Mouse (Mus musculus) T-helper 1 cell (primary cell): ENCODE measurements around the gene Adamtsl1.

ENCODE experiments used
- in situ Hi-C: fragments of 300-600 bp; cut with MboI, MseI; formaldehyde crosslinking; loops from one replicate; pipeline ENCODE4 v1.15.1; 2025; ENCODE audit warnings: high pct_unique_total_duplicates

The Adamtsl1 gene

DNA sequence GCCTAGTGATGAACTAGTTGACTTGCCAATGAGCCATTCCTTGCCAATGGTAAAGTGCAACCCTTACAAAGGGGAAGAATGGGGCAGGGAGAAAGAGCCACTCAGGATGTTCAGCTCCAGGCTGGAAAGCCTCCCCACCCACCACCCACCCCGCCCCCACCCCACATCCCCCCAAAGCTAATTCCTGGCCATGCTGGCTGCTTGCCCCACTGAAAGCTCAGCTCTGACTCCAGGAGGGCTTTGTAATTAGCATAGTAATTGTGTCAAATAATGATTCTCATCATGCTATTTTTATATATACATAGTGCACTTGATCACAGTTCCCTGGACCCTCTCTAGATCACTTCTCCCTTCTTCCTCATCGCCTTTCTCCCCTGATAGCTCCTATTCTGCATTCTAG, 798.4 kb downstream of the Adamtsl1 start:
- in situ Hi-C loops, result no loop called here

DNA sequence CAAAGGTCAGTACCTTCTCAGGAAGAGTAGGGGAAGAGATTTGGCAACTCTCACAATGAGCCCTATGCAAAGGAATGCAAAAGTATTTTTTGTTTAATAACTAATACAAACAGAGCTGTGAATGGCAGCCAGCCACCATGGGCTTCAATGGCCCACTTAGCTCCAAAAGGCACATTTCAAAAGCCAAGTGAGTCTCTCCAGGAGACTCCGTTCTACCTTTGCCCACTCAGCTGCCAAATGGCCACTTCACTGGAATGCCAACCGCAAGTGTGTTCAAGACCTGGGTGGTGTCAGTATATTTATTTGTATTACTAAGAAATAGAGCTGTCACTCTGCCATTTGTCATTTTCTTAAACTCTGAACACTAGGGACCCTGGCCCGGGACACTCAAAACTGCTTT, 800.5 kb downstream of the Adamtsl1 start:
- in situ Hi-C loops, result no loop called here

GRCm38 (mm10) chr4:86315122-86315521, 801.1 kb downstream of the Adamtsl1 start:
- in situ Hi-C loops, result no loop called here

GRCm38 (mm10) chr4:86317916-86318542, 804.1 kb downstream of the Adamtsl1 start:
- in situ Hi-C loops, result no loop called here

GRCm38 (mm10) chr4:86325411-86325810, 811.4 kb downstream of the Adamtsl1 start:
- in situ Hi-C loops, result no loop called here

GRCm38 (mm10) chr4:86326003-86326402, 812.0 kb downstream of the Adamtsl1 start:
- in situ Hi-C loops, result no loop called here

DNA sequence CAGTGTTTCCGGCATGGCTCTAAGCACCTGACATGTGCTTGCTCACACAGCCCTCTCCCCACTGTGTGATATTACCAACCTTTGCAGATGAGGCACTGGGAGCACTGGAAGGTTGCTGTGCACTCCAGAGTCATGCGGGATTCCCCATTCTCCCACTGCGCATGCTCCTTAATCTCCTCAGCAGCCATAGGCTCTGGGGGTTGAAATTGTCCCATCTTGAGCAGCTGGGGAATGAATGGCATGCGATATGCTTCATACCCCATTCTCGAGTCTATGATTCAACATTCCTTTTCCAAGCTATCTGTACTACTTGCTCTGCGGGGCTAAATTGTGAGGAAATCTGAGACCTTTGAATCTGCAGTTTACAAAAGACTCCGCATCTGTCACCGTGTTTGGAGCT, 812.7 kb downstream of the Adamtsl1 start:
- in situ Hi-C loops, result no loop called here

DNA sequence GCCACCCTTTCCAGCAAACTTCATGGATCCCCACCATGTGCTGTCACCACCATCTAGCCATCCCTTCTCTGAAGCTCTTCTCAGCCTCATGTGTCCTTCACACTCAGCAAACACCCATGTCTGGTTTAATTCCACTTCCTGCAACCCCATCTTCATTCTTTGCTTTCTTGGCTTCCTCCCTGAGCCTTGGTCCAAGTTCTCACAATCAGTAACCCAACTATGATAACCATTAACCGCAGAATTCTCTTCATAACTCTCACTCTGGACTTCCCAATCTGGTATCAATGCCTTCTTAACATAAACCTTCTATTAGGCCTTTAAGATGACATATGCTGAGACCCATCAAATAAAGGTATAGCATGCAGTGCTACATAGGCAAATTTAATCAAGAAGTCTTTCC, 815.5 kb downstream of the Adamtsl1 start:
- in situ Hi-C loops, result no loop called here

- in situ Hi-C loops, result no loop called here
Measured at GRCm38 (mm10) chr4:86335861-86336415, 822.0 kb downstream of the Adamtsl1 start.

- in situ Hi-C loops, result no loop called here
Measured at GRCm38 (mm10) chr4:86337216-86337765, 823.3 kb downstream of the Adamtsl1 start.

GRCm38 (mm10) chr4:86349341-86349740, 835.4 kb downstream of the Adamtsl1 start:
- in situ Hi-C loops, result no loop called here

GRCm38 (mm10) chr4:86352121-86352520, 838.1 kb downstream of the Adamtsl1 start:
- in situ Hi-C loops, result no loop called here

- in situ Hi-C loops, result no loop called here
Measured at GRCm38 (mm10) chr4:86353550-86353949, 839.6 kb downstream of the Adamtsl1 start.

DNA sequence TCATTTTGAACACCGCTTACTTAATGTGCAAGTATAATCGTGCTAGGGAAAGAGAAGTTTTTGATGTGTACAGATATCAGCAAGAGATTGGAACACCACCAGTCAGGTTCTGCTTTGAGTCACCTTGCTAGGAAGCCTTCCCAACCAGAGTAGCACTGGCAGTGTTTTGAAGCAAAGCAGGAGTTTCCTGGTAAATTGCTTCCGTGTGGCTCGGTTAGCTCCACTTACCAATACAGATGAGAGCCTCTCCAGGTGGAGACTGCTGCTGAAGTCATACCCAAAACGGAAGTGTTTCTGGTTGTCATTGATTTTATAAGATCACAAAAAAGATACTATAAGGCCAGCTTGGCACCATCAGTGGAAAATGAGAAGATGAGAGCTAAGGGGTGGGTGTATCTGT, 845.4 kb downstream of the Adamtsl1 start:
- in situ Hi-C loops, result no loop called here

DNA sequence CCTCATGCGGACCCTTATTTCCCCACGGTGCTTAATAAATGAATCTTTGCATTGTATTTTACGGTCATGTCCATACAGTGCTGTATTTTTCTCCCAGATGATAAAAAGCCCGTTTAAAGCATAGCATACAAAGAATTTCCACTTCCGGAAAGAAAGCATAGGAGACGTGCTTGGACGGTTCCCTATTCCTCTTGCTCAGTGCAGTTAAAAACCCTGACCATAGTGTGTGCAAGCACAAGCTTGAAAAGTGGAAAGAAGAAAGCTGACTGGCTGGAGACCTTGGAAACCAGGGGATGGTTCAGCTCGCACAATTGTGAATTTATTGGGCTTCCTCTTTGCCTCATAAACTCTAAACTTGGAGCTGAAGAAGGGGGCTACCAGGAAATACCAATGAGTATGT, 855.1 kb downstream of the Adamtsl1 start:
- in situ Hi-C loops, result no loop called here

DNA sequence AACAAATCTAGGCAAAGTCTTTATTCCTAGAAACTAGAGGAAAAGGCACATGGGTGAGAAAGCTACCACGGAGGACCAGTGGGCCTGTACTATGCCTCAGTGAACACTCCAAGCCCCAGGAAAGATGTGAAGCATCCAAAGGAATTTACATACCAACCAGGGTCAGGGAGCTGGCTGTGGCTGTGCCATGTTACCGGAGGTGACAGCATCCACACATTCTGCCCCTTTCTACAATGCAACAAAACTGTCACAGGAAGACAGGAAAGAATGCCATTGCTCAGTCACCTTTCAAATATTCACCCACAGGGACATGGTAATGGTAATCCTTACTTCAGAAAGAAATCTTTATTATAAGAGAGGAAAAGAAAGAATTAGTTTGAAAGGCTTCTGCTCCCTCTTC, 859.2 kb downstream of the Adamtsl1 start:
- in situ Hi-C loops, result no loop called here

DNA sequence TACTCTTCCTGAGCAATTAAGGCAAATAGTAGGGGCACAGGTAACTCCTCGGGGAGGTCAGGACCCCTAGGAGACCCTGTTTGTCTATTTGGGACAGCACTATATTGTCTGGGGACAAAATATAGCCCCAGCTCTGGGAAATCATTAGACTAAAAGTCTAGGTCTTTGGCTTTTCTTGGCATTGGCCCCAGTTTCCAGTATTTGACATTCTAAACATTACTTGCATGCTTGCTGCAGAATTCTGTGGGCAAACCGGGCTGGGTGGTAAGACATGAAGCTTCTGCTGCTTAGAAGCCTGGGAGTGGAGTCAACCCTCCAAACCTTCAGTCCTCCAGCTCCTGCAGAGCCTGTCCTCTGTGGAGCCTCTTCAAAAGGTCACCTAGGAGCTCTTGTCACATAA, 869.2 kb downstream of the Adamtsl1 start:
- in situ Hi-C loops, result no loop called here

DNA sequence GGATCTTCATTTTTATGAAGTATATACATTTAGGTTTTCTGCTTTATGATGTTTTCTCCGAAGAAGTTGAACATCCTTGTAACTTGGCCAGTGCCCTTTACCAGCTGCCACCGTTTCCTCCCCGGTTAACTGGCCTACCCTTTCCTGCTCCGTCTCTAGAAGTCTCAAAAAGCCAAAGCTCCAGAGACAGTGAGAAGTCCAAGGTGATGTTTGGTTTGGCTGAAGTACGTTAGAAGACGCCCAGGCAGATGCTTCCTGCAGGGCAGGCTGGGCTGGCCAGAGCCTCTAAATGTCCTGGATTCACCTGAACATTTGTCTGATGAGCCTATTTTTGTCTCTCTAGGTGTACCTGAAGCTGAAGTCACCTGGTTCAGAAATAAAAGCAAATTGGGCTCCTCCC, 871.1 kb downstream of the Adamtsl1 start:
- in situ Hi-C loops, result no loop called here

- in situ Hi-C loops, result no loop called here
Measured at GRCm38 (mm10) chr4:86388430-86388829, 874.5 kb downstream of the Adamtsl1 start.

GRCm38 (mm10) chr4:86391176-86391575, 877.2 kb downstream of the Adamtsl1 start:
- in situ Hi-C loops, result no loop called here

DNA sequence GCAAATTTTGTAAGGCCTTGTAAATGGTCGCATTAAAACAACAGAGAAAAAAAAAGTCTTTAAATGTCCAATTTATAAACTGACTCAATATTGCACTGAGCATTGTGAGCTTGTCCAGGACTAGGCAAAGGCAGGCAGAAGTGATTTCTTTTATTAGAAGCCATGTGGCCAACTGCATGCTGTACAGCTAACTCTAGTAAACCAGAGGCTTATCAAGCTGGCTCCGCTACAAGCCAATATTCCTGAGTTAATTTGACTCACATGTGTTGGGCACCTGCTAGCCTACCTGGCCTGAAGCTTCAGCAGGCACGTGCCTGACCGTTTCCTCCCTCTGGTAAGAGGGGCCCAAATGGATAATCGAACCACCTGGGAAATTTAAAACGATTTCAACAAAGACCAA, 881.7 kb downstream of the Adamtsl1 start:
- in situ Hi-C loops, result no loop called here

- in situ Hi-C loops, result no loop called here
Measured at GRCm38 (mm10) chr4:86396672-86397288, 882.8 kb downstream of the Adamtsl1 start.

DNA sequence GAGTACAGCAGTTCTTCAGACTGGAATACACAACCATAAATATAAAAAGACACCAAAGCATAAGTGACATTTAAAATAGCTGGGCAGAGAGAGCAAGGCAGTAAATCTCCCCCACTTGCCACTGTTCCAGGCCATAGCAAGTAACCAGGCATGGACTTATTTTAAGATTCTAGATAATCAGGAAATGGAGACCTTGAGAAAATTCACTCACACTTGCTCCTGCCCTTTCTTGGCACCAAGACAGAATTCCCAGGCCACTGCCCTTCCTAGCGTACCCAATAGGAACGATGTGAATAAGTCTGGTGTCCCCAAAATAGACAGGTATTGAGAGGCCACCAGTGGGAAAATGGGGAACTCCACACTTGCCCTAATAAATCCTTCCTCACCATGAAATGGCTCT, 883.5 kb downstream of the Adamtsl1 start:
- in situ Hi-C loops, result no loop called here
